Mouse (Mus musculus) forebrain, embryonic 16.5 days (tissue): ENCODE measurements around the gene Lrguk. TPM values are rescaled to one million over a fixed set of nuclear protein-coding genes. Genes with fewer than 3 reads are reported as not detected.

ENCODE experiments used
- ATAC-seq: fragments of 200-750 bp; cut with Nextera tagmentation; 2 replicates; pipeline ENCODE4 v1.8.0; 2017; ENCODE audit warnings: mild to moderate bottlenecking, moderate library complexity
- H3K27ac ChIP-seq: fragments of 300-500 bp; sonication (generic); 2 replicates; pipeline ENCODE4 v1.5.1; 2014; ENCODE audit warnings: low read length, control low read depth
- H3K27me3 ChIP-seq: fragments of 300-500 bp; sonication (generic); replicated peaks from 2 replicates; pipeline ENCODE4 v1.6.1; 2014; ENCODE audit warnings: low read length; ENCODE audit not compliant: control insufficient read depth, insufficient read depth
- H3K36me3 ChIP-seq: fragments of 300-500 bp; sonication (generic); 2 replicates; pipeline ENCODE4 v1.6.1; 2014; ENCODE audit not compliant: control insufficient read depth, insufficient read depth
- H3K4me1 ChIP-seq: fragments of 300-500 bp; sonication (generic); replicated peaks from 2 replicates; pipeline ENCODE4 v1.6.1; 2014; ENCODE audit warnings: low read length; ENCODE audit not compliant: control insufficient read depth, insufficient read depth
- H3K4me2 ChIP-seq: fragments of 300-500 bp; sonication (generic); 2 replicates; pipeline ENCODE4 v1.6.1; 2014; ENCODE audit warnings: mild to moderate bottlenecking, low read length, control low read depth
- H3K4me3 ChIP-seq: fragments of 300-500 bp; sonication (generic); replicated peaks from 2 replicates; pipeline ENCODE4 v1.5.1; 2014; ENCODE audit warnings: mild to moderate bottlenecking, low read length, control low read depth
- H3K9ac ChIP-seq: fragments of 300-500 bp; sonication (generic); replicated peaks from 2 replicates; pipeline ENCODE4 v1.6.1; 2014; ENCODE audit warnings: low read depth, low read length, control low read depth
- H3K9me3 ChIP-seq: fragments of 300-500 bp; sonication (generic); 2 replicates; pipeline ENCODE4 v1.6.1; 2016; ENCODE audit warnings: low read length; ENCODE audit not compliant: control insufficient read depth
- WGBS: fragments of 180-500 bp; shearing (Covaris S2); extraction: QIAGEN DNeasy Blood & Tissue Kit; methylation state at CpG from one replicate; pipeline ENCODE4 v1.1.7; 2014; 5-methylcytosine and 5-hydroxymethylcytosine counted together
- polyA plus RNA-seq: library from polyadenylated mRNA; unstranded; fragments of >200 nt; fragmentation: Nextera tagmentation; extraction: Ambion mirVana; gene quantifications from 2 replicates; pipeline ENCODE4 v1.2.1, GENCODE M21; 2015

Lrguk gene
- polyA plus RNA-seq, 1 experiment from 2014 or later: 0.73 TPM

DNA sequence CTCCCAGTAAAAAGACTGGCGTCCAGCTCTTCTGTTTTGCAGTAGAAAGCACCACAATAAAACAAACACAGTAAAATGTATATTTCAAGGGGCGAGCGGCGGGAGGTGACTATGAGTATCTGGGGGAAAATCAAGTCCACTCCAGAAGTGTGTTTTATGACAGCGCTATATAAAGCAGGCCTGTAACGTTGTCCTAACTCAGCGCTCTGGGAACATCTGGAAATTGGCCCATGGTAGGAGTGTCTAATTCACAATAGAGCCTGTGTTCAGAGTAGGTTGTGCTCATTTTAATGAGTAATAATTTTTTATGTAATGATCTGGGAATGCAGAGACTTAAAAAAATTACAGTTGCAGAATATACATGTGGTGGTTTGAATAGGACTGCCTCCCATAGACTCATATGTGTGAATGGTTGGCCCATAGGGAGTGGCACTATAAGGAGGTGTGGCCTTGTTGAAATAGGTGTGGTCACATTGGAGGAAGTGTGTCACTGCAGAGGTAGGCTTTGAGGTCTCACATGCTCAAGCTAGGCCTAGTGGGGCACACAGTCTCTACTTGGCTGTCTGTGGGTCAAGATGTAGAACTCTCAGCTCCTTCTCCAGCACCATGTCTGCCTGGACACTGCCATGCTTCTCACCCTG is 87.7 kb downstream of the Lrguk start:
- no peak overlapping the region for H3K4me3 ChIP-seq
- H3K36me3 ChIP-seq: no peaks in the 10 kb centered on the region
- H3K4me1 ChIP-seq: no peaks in the 10 kb centered on the region
- 94% methylated on average over 7 of the region's 7 CpGs for WGBS
- H3K27ac ChIP-seq: no peak overlapping the region
- no peak overlapping the region for H3K9ac ChIP-seq
- H3K27me3 ChIP-seq: no peaks in the 10 kb centered on the region
- no peaks in the 10 kb centered on the region for H3K9me3 ChIP-seq
- H3K4me2 ChIP-seq: no peak overlapping the region
- no peak for ATAC-seq

DNA sequence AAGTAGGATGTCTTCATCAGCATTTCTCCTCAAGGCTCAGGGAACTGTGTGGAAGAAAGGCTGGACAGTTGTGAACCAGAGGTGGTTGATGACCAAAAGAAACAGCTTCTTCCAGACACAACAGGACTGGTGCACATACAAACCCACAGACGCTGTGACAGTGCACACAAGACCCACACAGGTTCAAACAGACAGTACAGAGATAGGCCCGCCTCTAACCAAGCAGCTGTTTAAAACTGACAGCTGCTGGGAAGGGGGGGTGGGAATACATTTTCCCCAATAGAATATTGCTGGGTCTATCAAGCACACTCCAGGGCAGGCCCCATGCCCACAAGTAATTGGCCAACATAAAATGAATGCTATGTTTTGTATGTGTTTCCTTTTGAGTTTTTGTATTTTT is 95.2 kb downstream of the Lrguk start:
- WGBS: 85% methylated on average over 2 of the region's 2 CpGs
- no peaks in the 10 kb centered on the region for H3K9me3 ChIP-seq
- H3K4me3 ChIP-seq: no peak overlapping the region
- H3K9ac ChIP-seq: no peak overlapping the region
- no peak overlapping the region for H3K4me2 ChIP-seq
- no peaks in the 10 kb centered on the region for H3K4me1 ChIP-seq
- ATAC-seq: no peak
- H3K27ac ChIP-seq: no peak overlapping the region
- no peaks in the 10 kb centered on the region for H3K27me3 ChIP-seq
- H3K36me3 ChIP-seq: no peaks in the 10 kb centered on the region

DNA sequence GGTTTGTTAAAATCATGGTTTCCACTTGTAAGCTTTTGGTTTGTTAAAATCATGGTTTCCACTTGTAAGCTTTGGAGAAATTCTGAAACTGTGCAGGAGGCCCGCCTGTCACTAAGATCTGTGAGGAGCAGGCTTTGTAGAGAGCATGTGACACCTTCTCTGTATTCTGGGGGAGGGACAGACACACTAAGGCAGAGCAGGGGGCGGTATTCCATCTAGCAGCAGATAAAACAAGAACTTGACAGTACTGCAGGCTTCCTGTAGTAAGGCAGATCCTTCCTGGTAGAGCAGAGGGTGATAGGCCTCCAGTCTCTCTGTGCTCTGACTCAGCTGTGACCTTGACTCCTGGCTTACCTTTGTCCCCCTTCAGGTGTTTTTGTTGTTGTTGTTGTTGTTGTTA is 100.0 kb downstream of the Lrguk start:
- Histone ChIP-seq H3K4me1 (no peaks in the 10 kb centered on the region), H3K9me3 (no peaks in the 10 kb centered on the region), H3K36me3 (no peaks in the 10 kb centered on the region), H3K27ac (no peak overlapping the region), H3K4me2 (no peak overlapping the region), H3K4me3 (no peak overlapping the region), H3K27me3 (no peaks in the 10 kb centered on the region), H3K9ac (no peak overlapping the region)
- 80% methylated on average over 2 of the region's 2 CpGs for WGBS
- no peak for ATAC-seq

DNA sequence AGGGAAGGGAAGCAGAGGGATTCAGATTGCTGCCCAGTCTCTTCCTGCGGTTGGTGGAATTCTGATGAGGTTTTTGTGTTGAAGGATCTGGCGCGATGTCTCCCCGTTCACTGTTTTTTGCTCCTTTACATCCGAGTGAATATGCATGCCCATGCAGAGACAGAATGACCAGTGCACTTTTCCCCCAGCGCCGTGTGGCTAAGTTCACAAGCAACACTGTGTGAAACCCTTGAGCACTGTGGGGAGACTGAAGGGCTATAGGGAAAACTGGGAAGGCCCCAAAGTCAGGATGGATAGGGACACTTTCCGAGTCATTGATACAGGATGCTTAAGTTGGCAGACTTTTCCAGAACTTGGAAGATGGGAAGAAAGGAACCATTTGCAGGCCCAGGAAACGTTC is 103.1 kb downstream of the Lrguk start:
- Histone ChIP-seq H3K9ac (no peak overlapping the region), H3K4me2 (no peak overlapping the region), H3K9me3 (no peaks in the 10 kb centered on the region), H3K27ac (no peak overlapping the region), H3K4me3 (no peak overlapping the region), H3K27me3 (no peaks in the 10 kb centered on the region), H3K4me1 (no peaks in the 10 kb centered on the region), H3K36me3 (no peaks in the 10 kb centered on the region)
- 90% methylated on average over 9 of the region's 9 CpGs for WGBS
- ATAC-seq: no peak

DNA sequence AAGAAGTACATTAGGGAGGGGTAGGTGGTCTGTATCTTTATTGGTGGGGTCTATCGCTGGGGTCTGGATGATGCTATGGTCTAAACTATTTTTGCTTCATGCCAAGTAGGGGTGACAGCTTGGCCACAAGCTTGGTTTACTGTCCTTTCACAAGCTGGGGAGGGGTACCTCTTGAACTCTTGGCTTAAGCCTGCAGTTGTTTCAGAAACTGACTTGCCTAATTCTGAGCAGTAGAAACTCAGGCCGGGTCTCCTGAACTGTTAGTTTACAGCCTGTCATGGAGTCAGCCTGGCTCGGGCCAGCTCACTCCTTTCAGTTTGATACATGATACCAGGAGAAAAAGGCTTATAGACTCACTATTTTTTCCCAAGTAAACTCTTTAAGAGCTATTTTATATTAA is 109.1 kb downstream of the Lrguk start:
- ATAC-seq: no peak
- H3K36me3 ChIP-seq: no peaks in the 10 kb centered on the region
- H3K27ac ChIP-seq: no peak overlapping the region
- H3K27me3 ChIP-seq: no peaks in the 10 kb centered on the region
- WGBS: 93% methylated on average over 3 of the region's 3 CpGs
- H3K9ac ChIP-seq: no peak overlapping the region
- H3K4me2 ChIP-seq: no peak overlapping the region
- H3K9me3 ChIP-seq: no peaks in the 10 kb centered on the region
- H3K4me1 ChIP-seq: no peaks in the 10 kb centered on the region
- H3K4me3 ChIP-seq: no peak overlapping the region

DNA sequence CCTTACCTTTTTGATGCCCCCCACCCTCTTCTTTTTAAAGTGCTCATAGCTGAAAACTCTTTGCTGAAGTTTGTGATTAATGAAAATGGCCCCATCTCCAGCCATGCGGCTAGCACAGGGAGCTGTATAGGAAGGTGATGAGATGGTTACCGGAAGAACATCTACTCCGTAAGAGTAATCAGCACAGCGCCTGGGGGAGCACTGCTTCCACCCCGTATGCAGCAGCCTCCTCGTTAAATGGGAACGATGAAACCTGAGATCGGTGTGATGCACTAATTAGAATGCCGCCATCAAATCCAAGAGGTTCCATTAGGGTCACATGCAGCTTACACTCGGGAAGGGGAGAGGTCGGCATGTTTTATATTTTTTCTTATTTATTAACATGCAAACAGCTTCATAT is 113.7 kb downstream of the Lrguk start:
- Histone ChIP-seq H3K9ac (no peak overlapping the region), H3K4me2 (no peak overlapping the region), H3K4me3 (no peak overlapping the region), H3K27me3 (no peaks in the 10 kb centered on the region), H3K27ac (no peak overlapping the region), H3K36me3 (no peaks in the 10 kb centered on the region), H3K9me3 (no peaks in the 10 kb centered on the region), H3K4me1 (peaks cover under 1% of the 10 kb centered on the region; the same call in 1 of the 2 replicates)
- 50% methylated on average over 11 of the region's 11 CpGs for WGBS
- no peak for ATAC-seq

DNA sequence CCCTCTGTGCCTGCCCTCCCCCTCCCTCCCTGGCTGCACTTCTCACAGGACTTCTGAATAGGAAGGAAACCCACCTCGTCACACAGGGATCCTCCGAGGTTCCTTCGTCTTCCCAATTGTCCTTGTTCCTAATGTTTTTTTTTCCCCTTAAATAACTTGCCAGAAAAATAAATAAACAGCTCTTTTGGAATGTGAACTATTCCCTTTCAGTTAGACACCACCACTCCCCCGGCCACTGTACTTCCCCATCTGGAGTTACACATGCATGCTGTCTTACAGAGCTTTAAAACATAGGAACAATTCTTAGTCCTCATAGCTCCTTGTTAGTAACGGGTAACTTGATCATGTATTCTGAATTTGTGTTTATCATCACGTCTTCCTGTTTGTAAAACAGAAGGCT is 116.8 kb downstream of the Lrguk start:
- H3K9ac ChIP-seq: no peak overlapping the region
- peaks cover 14% of the 10 kb centered on the region for H3K4me1 ChIP-seq
- ATAC-seq: no peak
- no peaks in the 10 kb centered on the region for H3K27me3 ChIP-seq
- H3K27ac ChIP-seq: no peak overlapping the region
- no peak overlapping the region for H3K4me3 ChIP-seq
- H3K4me2 ChIP-seq: no peak overlapping the region
- WGBS: 75% methylated on average over 6 of the region's 6 CpGs
- no peaks in the 10 kb centered on the region for H3K36me3 ChIP-seq
- no peaks in the 10 kb centered on the region for H3K9me3 ChIP-seq

DNA sequence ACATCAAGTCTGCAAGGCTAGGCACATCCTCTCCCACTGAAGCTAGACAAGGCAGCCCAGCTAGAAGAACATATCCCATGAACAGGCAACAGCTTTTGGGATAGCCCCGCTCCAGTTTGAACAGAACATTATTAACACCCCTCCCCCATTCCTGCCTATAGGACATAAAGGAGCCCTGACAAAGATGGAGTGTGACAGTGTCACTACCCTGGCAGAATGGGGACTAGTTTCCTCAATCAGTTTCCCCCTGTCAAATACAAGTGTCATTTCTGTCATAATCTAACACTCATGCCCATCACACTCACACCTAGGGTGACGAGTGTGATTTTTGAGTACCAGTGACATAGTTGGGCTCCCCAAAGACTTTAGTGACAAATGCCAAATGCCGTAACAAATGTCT is 118.8 kb downstream of the Lrguk start:
- no peaks in the 10 kb centered on the region for H3K9me3 ChIP-seq
- H3K27ac ChIP-seq: peak overlapping the region; percentile 72
- WGBS: 81% methylated on average over 3 of the region's 3 CpGs
- H3K4me3 ChIP-seq: no peak overlapping the region
- ATAC-seq: peak; percentile 47; the same call in 1 of the 2 replicates
- H3K36me3 ChIP-seq: no peaks in the 10 kb centered on the region
- H3K9ac ChIP-seq: no peak overlapping the region
- peaks cover 21% of the 10 kb centered on the region for H3K4me1 ChIP-seq
- H3K4me2 ChIP-seq: no peak overlapping the region
- H3K27me3 ChIP-seq: no peaks in the 10 kb centered on the region

DNA sequence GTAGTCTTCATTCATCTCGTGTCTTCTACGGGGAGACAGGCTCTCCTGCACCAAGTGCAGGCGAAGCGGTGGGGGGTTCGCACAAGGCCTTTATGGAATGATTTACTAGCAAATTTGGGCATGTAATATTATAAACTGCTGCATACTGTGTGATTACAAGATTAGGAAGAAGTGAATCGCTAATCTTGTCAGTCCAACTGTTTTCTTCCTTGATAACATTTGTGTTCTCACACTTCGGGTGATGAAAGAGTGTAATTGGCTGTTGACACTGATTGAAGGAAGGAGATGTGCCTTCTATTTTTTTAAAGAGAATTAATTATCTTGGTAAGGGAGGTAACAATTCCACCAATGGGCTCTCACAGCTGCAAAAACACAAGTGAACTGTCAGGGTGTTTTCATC is 119.4 kb downstream of the Lrguk start:
- Histone ChIP-seq H3K9ac (no peak overlapping the region), H3K36me3 (no peaks in the 10 kb centered on the region), H3K4me3 (no peak overlapping the region), H3K4me2 (no peak overlapping the region), H3K27me3 (no peaks in the 10 kb centered on the region), H3K4me1 (peaks cover 26% of the 10 kb centered on the region), H3K27ac (peak overlapping the region; percentile 72), H3K9me3 (no peaks in the 10 kb centered on the region)
- ATAC-seq: peak; percentile 26
- WGBS: 42% methylated on average over 7 of the region's 7 CpGs

DNA sequence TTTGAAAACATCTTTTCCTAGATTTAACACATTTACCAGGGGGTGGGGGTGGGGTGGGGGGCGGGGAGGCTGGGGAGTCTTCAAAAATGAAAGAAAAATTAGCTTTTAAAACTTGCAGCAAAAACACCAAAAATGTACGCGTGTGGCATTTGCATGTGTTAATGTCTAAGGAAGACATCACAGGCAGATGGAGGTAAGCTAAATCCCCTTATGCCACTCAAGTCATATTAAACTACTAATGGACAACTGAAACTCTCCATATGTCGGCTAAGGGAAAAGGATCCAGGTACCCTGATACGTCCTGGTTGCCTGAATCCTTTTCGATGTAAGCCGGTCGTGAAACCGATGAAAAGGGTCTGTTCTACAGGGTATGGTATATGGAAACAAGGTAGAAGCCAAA is 119.8 kb downstream of the Lrguk start:
- Histone ChIP-seq H3K27me3 (no peaks in the 10 kb centered on the region), H3K36me3 (no peaks in the 10 kb centered on the region), H3K9me3 (no peaks in the 10 kb centered on the region), H3K9ac (no peak overlapping the region), H3K4me1 (peaks cover 30% of the 10 kb centered on the region), H3K4me3 (no peak overlapping the region), H3K27ac (peak overlapping the region; percentile 79), H3K4me2 (no peak overlapping the region)
- ATAC-seq: 0 out of 2 replicates have a peak, but pooled peaks have one; percentile 13
- 61% methylated on average over 9 of the region's 9 CpGs for WGBS
